Mouse (Mus musculus): Measurements from ENCODE around the gene Bcl2l1. TPM values are rescaled to one million over a fixed set of nuclear protein-coding genes. Genes with fewer than 3 reads are reported as not detected.

The Bcl2l1 gene
- polyA plus RNA-seq, 1 experiment from 2014 or later: 99.7 TPM

DNA sequence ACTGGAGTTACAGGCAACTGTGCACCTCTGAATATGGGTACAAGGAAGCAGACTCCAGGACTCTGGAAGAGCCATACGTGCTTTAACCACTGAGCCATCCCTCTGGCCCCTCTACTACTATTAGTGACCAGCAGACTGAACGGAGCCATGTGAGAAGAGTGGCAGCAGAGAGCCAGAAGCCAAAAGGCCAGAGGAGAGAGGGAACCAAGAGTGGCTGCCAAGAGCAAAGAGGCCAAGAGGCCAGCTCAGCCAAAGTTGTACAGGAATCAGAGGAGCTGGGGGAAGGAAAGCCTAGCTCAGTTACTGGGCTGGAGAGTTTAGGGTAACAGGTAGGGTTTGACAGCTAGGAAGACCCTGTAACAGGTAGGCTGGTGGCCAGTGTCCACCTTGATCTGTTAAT is 7.7 kb upstream of the Bcl2l1 start:
- Histone ChIP-seq H3K9me3 (replicated peaks) (no peaks in the 10 kb centered on the region), H3K27me3 (no peaks in the 10 kb centered on the region), H3K27ac (replicated peaks) (no peak overlapping the region), H3K9ac (no peak overlapping the region), H3K36me3 (no peaks in the 10 kb centered on the region), H3K4me3 (replicated peaks) (no peak overlapping the region), H3K4me1 (no peaks in the 10 kb centered on the region), H3K4me2 (replicated peaks) (no peak overlapping the region)
- no peak for ATAC-seq (ENCODE audit: insufficient number of reproducible peaks, low FRiP score, low TSS enrichment, low read depth)
- WGBS: 63% methylated on average over 2 of the region's 2 CpGs

DNA sequence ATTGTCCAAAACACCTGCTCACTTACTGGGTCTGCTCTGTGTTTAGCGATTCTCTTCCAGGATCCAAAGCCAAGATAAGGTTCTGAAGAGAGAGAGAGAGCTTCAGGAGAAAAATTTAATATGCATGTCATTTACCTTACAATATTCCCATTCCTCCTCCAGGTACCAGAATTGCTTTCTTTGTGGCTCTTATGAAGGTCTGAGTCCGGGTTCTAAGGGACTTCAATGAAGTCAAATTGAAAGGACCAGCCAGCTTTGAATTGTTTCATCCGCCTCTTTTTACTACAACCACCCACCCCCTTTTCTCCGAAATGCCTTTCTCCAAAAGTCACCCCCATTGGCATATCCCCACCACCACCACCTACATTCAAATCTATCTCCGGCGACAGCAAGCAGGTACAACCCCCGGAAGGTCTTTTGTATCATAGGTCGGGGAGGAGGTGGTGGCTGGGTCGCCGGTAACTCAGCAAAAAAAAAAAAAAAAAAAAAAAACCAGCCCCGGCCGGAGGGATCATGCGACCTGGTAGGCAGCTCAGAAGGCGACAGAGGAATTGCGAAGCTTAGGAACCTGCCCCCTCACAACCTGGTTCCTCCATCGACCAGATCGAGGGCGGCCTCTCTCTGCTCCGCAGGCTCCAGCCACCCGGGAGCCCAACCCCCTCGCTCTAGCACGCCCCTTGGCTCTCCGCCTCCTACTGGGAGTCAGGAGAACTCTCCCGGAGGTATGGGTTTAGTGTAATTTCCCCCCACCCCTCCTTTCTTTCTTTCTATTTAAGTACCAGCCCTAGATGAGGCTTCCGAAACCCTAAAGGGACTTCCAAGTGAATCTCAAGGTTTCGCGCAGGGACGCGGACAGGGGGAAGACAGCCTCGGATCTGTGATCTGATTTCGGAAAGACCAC is 1.3 kb downstream of the Bcl2l1 start:
- Histone ChIP-seq H3K9ac (peak overlapping the region; percentile 87), H3K36me3 (peaks cover 7% of the 10 kb centered on the region), H3K27me3 (no peaks in the 10 kb centered on the region), H3K4me2 (replicated peaks) (peak overlapping the region; percentile 75), H3K4me1 (peaks cover 43% of the 10 kb centered on the region), H3K9me3 (replicated peaks) (no peaks in the 10 kb centered on the region), H3K4me3 (replicated peaks) (peak overlapping the region; percentile 82), H3K27ac (replicated peaks) (peak overlapping the region; percentile 99)
- 2% methylated on average over 31 of the region's 31 CpGs for WGBS
- ATAC-seq (ENCODE audit: insufficient number of reproducible peaks, low FRiP score, low TSS enrichment, low read depth): peak; percentile 86

DNA sequence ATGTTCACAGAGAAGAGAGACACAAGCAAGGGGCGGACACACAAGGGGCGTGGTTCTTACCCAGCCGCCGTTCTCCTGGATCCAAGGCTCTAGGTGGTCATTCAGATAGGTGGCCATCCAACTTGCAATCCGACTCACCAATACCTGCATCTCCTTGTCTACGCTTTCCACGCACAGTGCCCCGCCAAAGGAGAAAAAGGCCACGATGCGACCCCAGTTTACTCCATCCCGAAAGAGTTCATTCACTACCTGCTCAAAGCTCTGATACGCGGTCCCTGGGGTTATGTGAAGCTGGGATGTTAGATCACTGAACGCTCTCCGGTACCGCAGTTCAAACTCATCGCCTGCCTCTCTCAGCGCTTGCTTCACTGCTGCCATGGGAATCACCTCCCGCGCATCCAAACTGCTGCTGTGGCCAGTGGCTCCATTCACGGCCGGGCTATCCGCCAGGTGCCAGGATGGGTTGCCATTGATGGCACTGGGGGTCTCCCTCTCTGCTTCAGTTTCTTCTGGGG is 2.1 kb downstream of the Bcl2l1 start:
- WGBS: 63% methylated on average over 23 of the region's 23 CpGs
- Histone ChIP-seq H3K27me3 (no peaks in the 10 kb centered on the region), H3K9me3 (replicated peaks) (no peaks in the 10 kb centered on the region), H3K4me2 (replicated peaks) (peak overlapping the region; percentile 75), H3K4me3 (replicated peaks) (peak overlapping the region; percentile 82), H3K4me1 (peaks cover 48% of the 10 kb centered on the region), H3K27ac (replicated peaks) (peak overlapping the region; percentile 99; the same call in 1 of the 2 replicates), H3K9ac (peak overlapping the region; percentile 41; the same call in 1 of the 2 replicates), H3K36me3 (peaks cover 8% of the 10 kb centered on the region)
- no peak for ATAC-seq (ENCODE audit: insufficient number of reproducible peaks, low FRiP score, low TSS enrichment, low read depth)

DNA sequence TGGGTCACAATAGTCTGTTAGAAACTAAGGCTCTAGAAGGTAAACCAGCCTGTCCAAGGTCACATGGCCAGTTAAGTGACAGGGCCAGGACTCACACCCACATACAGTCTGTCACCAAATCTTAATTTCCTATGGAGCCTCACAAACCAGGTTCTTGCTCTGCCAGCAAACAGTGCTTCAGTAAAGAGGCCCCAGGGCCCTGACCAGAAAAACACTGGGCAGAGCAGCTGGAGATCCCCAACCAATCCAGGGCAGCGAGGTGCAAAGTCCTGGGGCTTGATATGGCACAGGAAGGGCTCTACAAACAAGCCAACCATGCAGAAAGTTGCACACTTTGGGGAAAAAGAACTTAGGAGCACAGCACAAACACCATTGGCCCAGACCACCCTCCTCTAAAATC is 3.0 kb downstream of the Bcl2l1 start:
- Histone ChIP-seq H3K9ac (peak overlapping the region; percentile 33), H3K27me3 (no peaks in the 10 kb centered on the region), H3K36me3 (peaks cover 8% of the 10 kb centered on the region), H3K9me3 (replicated peaks) (no peaks in the 10 kb centered on the region), H3K4me3 (replicated peaks) (peak overlapping the region; percentile 82), H3K4me2 (replicated peaks) (peak overlapping the region; percentile 75), H3K4me1 (peaks cover 48% of the 10 kb centered on the region), H3K27ac (replicated peaks) (peak overlapping the region; percentile 99)
- 50% methylated on average over 1 of the region's 1 CpGs for WGBS
- no peak for ATAC-seq (ENCODE audit: insufficient number of reproducible peaks, low FRiP score, low TSS enrichment, low read depth)

DNA sequence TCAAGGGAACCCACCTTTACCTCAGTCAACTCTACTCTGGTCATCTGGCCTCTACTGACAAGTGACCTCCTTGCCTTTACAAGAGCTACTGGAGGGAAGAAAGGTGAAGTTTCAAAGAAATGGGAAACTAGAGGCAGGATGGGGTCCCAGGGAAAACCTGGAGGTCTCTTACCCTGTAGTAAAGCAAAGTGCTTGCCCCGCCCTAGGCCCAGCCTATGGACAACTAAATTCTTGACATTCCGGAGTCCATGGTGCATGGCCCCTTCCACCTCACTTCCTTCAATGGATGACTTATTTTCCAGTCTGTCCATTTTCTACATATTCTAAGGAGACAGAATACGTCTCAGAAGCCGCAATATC is 3.5 kb downstream of the Bcl2l1 start:
- ATAC-seq (ENCODE audit: insufficient number of reproducible peaks, low FRiP score, low TSS enrichment, low read depth): no peak
- peaks cover 48% of the 10 kb centered on the region for H3K4me1 ChIP-seq

DNA sequence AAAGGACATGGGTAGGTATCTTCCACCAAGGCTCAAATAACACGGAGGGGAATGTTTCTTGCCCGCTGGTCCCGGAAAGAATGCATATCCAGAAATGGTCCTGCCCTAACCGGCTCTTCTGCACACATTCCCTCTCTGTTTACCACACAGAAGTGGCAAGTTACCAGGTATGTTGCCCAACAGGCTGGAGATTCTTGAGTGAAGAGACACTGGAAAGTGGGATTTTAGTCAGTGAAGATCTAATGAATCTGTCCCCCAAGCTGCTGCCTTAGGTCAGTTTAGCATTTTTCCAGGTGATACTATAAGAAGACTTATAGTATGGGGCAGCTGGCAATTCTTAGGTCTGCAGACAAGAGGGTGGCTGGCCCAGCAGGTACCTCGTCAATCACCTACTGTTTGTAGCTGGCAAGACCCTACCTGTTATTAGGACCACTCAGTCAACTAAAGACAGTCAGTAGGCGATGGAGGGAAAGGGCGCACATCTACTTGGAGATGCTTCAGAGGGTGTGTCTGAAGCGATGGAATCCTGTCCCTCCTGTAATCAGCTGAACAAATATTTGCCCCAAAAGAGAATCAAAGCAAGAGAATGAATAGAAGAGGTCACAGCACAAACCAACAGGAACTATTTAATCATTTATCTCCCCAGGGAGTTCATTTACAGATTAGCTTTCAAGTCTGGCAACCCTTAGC is 4.1 kb downstream of the Bcl2l1 start:
- 58% methylated on average over 8 of the region's 8 CpGs for WGBS
- Histone ChIP-seq H3K4me3 (replicated peaks) (peak overlapping the region; percentile 82), H3K4me1 (peaks cover 51% of the 10 kb centered on the region), H3K4me2 (replicated peaks) (peak overlapping the region; percentile 75), H3K9me3 (replicated peaks) (no peaks in the 10 kb centered on the region), H3K27ac (replicated peaks) (peak overlapping the region; percentile 99), H3K27me3 (no peaks in the 10 kb centered on the region), H3K9ac (0 out of 2 replicates have a peak overlapping the region, but pooled peaks have one; percentile 33), H3K36me3 (peaks cover 8% of the 10 kb centered on the region)
- no peak for ATAC-seq (ENCODE audit: insufficient number of reproducible peaks, low FRiP score, low TSS enrichment, low read depth)

More for the DNA sequence above, 3.5 kb downstream of the Bcl2l1 start:
- WGBS: 63% methylated on average over 4 of the region's 4 CpGs
- Histone ChIP-seq H3K9me3 (replicated peaks) (no peaks in the 10 kb centered on the region), H3K36me3 (peaks cover 8% of the 10 kb centered on the region), H3K27ac (replicated peaks) (peak overlapping the region; percentile 99), H3K9ac (peak overlapping the region; percentile 33; the same call in 1 of the 2 replicates), H3K27me3 (no peaks in the 10 kb centered on the region), H3K4me3 (replicated peaks) (peak overlapping the region; percentile 82), H3K4me2 (replicated peaks) (peak overlapping the region; percentile 75)

DNA sequence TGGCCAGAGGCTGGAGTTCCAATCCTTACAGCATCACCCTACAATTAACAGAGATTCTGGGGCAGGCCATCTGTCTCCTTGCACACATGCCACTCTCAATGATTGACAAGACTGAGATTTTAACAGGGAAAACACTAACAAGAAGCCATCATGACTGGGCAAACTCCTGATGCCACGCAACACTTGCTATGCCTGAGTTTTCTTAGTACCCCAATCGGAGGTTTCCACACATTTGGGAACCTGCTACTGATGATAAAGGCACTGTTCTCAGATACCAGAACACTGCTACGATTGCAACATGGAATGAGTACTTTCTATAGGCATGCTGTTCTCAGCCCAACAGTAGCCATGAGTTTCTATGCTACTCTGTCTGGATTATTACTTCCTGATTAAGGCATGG is 5.0 kb downstream of the Bcl2l1 start:
- Histone ChIP-seq H3K27ac (replicated peaks) (no peak overlapping the region), H3K9ac (no peak overlapping the region), H3K27me3 (no peaks in the 10 kb centered on the region), H3K9me3 (replicated peaks) (no peaks in the 10 kb centered on the region), H3K4me1 (peaks cover 59% of the 10 kb centered on the region), H3K36me3 (peaks cover 8% of the 10 kb centered on the region), H3K4me3 (replicated peaks) (0 out of 2 replicates have a peak overlapping the region, but pooled peaks have one; percentile 82), H3K4me2 (replicated peaks) (peak overlapping the region; percentile 75; the same call in 1 of the 2 replicates)
- ATAC-seq (ENCODE audit: insufficient number of reproducible peaks, low FRiP score, low TSS enrichment, low read depth): no peak
- 71% methylated on average over 3 of the region's 3 CpGs for WGBS

DNA sequence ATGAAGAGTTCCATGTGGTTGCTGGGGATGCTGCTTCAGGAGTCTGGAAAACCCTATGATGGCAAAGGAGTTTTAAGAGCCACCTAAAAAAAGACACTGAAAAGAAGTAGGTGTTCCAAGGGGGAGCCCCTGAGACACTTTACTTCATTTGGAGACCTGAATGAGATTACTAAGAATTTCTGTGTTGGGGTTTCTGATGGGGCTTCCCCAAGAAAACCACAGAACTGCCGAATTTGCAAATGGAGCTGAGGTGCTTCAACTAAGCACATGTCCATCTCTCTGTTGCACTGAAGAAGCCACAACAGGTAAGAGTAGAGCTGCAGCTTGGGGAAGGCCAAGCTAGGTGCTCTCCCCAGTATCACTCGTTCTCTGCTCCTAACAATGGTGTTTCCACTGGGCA is 5.8 kb downstream of the Bcl2l1 start:
- no peak for ATAC-seq (ENCODE audit: insufficient number of reproducible peaks, low FRiP score, low TSS enrichment, low read depth)
- H3K4me2 ChIP-seq (replicated peaks): no peak overlapping the region
- 89% methylated on average over 2 of the region's 2 CpGs for WGBS

DNA sequence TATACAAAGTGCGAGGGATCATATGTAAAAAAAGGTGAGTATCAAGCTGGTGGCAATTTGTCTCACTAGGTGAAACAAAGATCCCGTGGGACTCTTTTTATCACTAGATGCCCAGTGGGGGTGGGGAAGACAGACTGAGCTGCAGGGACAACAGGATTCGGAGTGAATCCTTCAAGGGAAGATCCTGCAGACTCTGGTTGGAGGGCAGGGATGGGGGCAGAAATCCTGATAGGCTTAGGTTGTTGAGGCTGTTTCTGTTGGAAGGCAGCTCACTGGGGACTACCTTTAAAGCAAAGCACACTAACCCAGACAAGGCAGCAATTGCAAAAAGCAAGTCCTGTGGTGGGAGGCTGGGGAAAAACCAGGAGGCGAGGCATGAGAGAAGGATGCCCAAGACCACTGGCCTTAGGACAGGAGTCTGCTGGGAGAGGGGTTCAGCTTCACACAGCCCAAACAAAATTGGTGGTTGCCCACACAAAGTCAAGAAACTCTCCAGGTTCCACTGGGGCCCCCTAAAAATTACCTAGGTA is 6.3 kb downstream of the Bcl2l1 start:
- H3K4me1 ChIP-seq: peaks cover 72% of the 10 kb centered on the region
- H3K27me3 ChIP-seq: no peaks in the 10 kb centered on the region
- 74% methylated on average over 4 of the region's 4 CpGs for WGBS
- peaks cover 8% of the 10 kb centered on the region for H3K36me3 ChIP-seq
- no peak for ATAC-seq (ENCODE audit: insufficient number of reproducible peaks, low FRiP score, low TSS enrichment, low read depth)
- no peak overlapping the region for H3K4me3 ChIP-seq (replicated peaks)
- H3K27ac ChIP-seq (replicated peaks): no peak overlapping the region
- H3K9ac ChIP-seq: no peak overlapping the region
- no peak overlapping the region for H3K4me2 ChIP-seq (replicated peaks)
- no peaks in the 10 kb centered on the region for H3K9me3 ChIP-seq (replicated peaks)

More for the DNA sequence above, 5.8 kb downstream of the Bcl2l1 start:
- Histone ChIP-seq H3K9ac (no peak overlapping the region), H3K9me3 (replicated peaks) (no peaks in the 10 kb centered on the region), H3K36me3 (peaks cover 8% of the 10 kb centered on the region), H3K4me3 (replicated peaks) (no peak overlapping the region), H3K27me3 (no peaks in the 10 kb centered on the region), H3K27ac (replicated peaks) (no peak overlapping the region), H3K4me1 (peaks cover 67% of the 10 kb centered on the region)

DNA sequence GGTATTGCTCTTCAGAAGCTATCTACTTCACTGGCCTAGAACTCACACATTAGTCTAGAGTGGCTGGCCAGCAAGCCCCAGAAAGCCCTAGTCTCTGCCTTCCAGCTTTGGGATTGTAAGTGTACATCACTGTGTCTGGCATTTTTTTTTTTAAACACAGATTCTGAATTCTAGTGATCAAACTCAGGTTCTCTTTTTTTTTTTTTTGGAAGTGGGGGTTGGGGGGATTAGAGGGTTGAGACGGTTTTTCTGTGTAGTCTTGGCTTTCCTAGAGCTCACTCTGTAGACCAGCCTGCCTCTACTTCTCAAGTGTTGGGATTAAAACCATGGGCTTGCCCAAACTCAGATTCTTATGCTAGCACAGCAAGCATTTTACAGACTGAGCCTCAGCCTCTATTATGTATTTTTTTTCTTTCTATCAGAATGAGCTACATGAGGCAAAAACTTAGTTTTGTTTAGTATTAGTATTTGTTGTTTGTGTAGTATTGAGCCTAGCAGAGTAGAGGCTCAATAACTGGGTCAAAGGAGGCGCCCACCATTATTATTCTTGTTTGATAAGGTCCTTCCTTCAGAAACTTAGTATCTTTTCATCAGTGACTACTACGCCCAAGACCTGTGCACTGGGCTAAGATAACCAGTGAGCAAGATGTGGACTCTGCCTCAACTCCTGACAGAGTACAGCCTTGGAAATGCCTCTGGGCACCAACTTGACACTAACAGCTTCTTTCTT is 6.9 kb downstream of the Bcl2l1 start:
- Histone ChIP-seq H3K27ac (replicated peaks) (no peak overlapping the region), H3K4me2 (replicated peaks) (no peak overlapping the region), H3K27me3 (no peaks in the 10 kb centered on the region), H3K9me3 (replicated peaks) (no peaks in the 10 kb centered on the region), H3K4me3 (replicated peaks) (no peak overlapping the region), H3K4me1 (peaks cover 76% of the 10 kb centered on the region), H3K9ac (no peak overlapping the region), H3K36me3 (peaks cover 11% of the 10 kb centered on the region)
- WGBS: 71% methylated on average over 3 of the region's 3 CpGs
- no peak for ATAC-seq (ENCODE audit: insufficient number of reproducible peaks, low FRiP score, low TSS enrichment, low read depth)
